Mouse (Mus musculus) spleen, embryonic (tissue): ENCODE results near the gene Pde3a.

ENCODE experiments used
- CTCF ChIA-PET: fragments of 350-600 bp; sonication (Branson Sonifier 250); formaldehyde crosslinking; loops from one replicate; lab custom pipeline; 2022; lab: Charles Lee

Gene Pde3a

DNA sequence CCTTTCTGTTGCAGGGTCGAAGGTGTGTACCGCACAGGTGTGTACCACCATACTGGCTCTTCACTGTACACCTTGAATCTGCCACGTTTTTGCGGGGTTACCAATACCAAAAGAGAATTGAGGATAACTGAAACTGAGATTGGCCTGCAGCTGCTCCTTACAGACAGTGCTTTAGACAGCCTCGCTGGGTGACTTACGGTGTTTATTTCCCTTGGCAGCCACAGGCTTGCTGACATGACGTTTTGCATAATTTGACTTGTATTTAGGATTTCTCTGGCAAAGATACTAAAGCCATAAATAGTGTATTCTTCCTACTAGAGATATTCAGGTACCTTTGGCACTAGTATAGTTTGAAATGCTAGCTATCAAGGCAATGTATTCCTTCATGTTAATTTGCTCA, 155.6 kb downstream of the Pde3a start:
- CTCF ChIA-PET, result no interaction called here

DNA sequence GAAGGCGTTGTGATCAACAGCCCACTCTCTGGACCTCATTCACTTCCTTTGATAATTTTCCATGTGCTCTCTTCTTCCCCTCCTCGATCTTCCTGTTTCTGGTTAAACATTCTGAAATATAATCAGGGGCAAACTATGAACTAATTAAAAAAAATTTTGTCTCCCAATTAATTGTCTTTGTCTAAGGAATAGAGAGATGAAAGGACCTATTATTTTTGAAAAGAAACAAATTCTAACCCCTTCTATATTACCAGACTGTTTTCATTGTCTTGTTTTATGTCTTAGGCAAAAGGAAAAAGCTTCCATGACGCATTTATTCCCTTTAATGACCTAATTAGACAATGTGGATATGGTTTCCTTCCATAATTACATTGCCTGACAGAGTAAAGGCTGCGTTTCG, 156.4 kb downstream of the Pde3a start:
- CTCF ChIA-PET, result no interaction called here

DNA sequence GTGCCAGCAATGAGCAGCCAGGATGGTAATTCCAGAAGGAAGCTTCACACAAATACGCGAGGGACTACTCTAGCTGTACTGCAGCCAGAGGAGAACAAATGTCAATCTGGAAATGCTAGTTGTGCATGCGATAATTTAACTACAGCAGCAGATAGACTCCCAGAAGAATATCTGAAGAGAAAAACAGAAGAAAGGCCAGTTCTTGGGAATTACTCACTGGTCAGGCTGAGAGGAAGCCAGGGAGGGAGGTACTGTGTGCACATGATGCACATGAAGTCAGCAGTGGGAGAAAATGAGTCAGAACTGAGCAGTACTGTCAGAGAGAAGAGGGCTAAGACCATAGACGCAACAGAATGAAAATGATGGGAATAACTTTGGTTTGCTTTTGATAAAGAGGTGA, 159.7 kb downstream of the Pde3a start:
- CTCF ChIA-PET, result no interaction called here

DNA sequence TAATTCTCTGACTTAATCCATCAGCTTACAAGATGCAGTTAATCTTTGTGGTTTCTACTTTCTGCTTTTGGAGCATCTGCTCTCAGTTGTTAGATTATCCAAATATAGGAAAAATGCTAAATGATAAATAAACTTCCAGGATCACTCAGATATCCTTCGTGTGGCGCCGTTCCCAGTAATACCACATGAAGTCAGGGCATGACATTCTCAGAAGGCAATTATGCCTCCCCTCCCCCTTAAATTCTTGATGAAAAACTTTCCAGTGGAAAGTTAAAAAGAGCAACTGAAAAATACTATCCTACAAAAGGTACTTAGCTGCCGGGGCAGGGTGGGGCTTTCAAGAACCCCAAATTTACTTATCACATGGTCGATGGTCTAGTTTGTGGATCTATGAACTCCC, 161.8 kb downstream of the Pde3a start:
- CTCF ChIA-PET, result no interaction called here

DNA sequence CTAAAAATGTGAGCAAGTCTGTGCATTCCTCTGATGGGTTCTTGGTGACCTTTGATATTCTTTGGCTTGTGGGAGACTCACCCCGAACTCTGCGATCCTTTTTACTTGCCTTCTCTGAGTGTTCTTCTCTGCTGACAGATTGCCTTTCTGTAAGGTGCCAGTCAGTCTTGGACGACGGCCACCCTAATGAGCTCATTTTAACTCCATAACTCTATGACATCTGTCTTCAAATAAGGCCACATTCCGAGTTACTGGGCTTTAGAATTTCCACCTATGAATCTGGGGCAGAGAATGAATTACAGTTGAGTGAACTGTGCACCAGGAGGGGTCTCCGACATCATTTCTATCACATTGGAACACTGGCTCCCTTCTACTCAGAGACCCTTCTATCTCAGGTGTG, 176.0 kb downstream of the Pde3a start:
- CTCF ChIA-PET, result no interaction called here

DNA sequence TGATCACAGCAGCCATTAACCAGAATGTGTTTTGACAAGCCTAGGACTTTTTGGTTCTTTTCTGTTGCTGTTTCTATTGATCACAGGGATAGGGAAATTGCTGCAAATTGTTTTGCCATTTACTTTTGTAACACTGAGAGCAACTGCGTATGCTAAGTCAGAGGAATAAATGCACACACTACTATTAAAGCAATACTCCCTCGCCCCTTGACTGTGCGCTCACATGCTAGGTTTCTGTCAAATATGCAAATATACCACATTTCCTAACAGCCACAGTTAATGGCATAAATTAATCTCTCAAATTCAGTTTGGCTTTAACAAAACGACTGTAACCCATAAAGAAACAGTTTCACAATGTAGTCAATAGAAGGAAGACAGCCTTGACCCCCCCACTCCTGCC, 179.5 kb downstream of the Pde3a start:
- CTCF ChIA-PET, result no interaction called here

DNA sequence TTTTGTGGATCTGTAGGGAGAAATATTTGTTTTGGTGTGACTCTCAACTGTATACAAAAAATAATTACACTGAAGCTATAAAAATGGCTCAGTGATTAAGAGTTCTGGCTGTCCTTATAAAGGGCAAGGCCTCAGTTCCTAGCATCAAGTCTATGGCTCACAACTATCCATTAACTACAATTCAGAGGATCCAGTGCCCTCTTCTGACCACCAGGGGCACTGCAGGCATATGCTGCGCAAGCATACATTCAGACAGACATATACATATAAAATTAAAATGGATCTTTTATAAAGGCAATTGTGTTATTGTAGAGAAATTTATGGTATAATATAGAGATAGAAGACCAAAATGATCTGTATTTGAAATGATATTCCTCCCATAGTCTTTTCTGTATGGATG, 181.1 kb downstream of the Pde3a start:
- CTCF ChIA-PET, result no interaction called here

DNA sequence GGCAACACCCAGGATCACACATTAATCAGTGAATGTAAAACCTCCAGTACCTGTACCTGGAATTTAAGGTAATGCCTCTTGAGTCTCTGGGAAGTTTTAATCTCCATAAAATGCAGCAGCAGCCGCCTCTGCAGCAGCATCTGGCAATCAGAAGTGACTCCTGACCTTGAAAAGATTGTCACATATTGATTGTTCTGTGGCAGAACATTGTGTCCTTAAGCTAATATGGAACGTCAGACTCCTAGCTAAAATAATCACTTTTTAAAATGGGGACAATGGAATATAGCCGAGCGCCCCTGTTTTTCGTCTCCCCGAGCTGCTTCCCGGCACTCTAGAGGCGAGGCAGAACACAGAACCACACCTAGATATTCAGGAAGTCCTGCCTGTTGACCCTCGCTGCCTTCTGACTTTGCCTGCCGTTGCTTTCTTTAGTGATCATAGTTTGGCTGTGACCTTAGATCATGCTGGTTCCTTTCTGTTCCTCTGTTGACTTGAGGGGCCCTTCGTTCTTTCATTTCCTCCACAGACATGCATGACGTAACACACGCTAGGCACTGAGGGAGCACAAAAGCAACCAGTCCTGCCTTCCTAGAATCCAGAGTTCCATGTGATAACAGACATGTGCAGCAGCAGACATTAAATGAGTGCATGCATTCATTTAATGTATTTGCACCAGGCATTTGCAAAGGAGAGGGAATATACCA, 183.4 kb downstream of the Pde3a start:
- CTCF ChIA-PET, result no interaction called here

DNA sequence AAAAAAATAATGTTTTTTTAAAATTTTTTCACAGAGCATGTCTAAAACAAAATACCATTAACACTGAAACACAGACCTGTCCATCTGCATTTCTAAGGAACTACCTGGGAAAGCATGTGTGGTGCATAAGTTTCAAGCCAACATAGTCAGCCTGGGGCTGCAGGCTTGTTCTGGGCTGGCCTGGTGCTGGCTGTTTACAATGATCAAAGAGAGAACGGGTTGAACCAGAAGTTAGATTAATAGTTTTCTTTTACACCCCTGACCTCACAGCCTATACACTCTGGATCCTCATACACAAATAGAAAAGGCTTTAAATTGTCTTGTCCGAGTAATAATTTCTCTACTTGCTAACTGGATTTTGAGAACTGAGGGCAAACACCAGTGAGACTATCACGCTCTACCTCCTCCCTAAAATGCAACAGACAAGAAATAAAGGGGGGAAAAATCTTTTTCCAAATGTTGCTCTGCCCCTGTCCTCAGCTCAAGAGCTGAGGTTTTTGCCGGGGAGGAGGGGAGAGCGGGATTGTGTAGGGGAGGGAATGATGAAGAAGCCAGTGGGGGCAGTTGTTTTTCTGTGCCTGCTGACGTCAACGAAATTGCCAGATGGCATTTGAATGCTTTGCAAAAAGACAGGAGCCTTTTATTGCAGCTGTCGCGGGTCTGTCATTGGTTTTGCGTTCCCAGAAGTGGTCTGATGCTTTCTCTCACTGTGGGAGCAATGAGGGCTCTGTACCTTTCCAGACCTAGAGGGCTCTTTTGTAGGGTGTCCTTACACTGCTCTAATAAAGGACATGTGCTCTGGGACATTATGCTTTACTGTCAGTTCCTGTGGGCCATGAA, 185.1 kb downstream of the Pde3a start:
- CTCF ChIA-PET, result no interaction called here

DNA sequence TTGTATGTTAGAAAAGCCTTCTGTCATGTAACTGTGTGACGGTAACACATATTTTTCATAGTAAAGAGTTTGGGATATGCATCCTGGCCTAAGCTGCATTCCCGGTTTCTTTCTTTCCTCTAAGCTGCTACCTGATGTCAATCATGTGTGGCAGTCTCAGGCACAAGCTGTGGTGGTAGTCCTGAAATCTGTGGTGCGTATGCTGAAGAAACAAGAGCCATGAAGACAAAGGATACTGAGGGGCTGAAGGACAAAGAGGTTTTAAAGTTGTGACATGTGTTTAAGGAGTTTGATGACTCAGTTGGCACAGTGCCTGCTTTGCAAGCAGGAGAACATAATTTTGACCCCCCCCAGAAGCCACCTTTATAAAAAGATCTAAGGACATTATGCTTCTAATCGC, 186.1 kb downstream of the Pde3a start:
- CTCF ChIA-PET, result no interaction called here

DNA sequence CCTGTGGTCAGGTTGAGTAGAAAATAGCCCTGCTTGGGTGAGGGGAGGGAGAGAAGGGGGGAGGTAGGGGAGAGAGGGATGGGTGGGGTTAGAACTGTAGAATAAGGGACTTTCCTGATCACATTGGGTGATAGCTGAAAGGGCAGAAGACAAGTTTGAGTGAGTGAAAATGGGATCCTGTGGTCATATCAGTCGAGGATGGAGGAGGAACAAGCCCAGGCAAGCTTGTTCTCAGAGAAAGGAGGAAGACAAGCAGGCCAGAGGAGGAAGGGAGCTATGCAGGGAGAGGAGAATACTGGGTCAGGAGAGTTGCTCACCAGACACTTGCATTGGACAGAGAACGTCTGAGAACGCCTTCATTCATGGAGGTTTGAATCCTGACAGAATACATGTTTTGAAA, 190.9 kb downstream of the Pde3a start:
- CTCF ChIA-PET, result interaction anchor here (0.6 kb wide), 1 partner anchor 1435 kb away, joined by 3 read pairs; no protein-coding TSS in a partner anchor

DNA sequence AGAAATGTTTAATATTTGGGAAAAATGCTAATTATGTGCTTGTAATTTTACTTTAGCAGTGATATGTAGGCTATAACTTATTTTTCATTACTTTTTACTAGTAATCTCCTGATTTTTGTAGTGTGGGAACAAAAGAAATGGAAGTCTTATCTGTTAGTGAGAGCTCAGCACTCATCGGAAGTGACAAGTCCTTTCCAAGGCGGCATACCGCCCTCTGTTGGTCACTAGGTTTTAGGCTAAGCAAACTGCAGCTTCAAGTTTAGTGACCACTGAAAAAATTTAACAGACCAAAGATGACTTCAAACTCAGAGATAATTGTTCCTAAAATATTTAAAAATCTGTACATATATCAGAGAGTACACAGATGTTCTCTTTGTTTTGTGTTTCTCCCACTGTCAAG, 198.5 kb downstream of the Pde3a start:
- CTCF ChIA-PET, result no interaction called here

DNA sequence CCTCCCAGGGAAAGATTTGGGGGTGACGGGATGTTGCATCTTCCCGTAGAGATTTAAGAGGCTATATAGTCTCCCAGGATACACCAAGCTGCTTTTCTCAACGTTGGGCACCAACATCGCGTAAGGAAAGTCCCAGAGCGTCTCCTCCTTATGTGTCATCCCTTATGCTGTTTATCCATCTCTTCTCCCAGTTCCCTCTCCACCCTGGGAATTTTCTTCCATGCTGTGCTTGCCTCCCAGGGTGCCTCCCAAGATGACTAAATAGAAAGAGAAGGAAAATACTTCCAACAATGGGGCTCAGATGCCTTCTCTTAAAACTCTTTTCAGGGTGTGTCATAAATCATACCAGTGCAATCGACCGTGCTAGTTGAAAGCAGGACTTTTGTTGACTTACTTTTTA, 199.8 kb downstream of the Pde3a start:
- CTCF ChIA-PET, result no interaction called here

DNA sequence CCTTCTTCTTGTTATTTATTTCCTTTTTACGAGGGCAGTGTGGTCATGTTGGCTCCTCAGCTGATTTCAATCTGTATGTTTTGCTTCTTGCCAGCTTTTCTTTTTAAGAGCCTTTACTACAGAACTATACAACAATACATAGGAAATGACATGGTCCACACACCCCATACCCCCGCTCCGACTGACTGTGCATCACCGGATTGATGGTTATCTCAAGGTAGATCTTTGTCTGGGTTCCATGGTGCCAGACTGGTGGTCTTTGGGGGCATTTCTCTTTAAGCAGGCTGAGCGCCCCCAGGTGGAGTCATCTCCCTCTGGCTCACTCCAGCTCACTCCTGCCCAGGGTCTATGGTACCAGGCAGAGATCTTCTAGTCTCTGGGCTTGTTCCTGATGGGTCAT, 206.3 kb downstream of the Pde3a start:
- CTCF ChIA-PET, result no interaction called here

DNA sequence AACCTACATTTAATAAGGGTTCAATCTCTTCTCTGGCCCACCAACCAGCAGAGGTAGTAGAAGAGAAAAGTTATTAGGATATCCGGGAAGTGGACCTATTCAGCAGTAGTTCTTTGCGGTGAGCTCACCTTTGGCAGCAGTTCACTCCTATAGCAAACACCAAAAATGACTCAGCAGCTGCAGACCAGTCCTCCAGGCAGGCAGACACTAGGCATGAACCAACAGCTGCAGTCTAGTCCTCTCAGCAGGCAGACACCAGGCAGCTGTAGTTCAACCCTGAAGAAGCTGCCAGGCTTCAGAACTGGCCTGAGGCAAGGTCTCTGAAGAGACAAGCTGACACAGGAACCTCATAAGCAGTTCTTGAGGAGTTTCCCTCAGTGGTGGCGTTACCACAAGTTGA, 207.5 kb downstream of the Pde3a start:
- CTCF ChIA-PET, result no interaction called here

DNA sequence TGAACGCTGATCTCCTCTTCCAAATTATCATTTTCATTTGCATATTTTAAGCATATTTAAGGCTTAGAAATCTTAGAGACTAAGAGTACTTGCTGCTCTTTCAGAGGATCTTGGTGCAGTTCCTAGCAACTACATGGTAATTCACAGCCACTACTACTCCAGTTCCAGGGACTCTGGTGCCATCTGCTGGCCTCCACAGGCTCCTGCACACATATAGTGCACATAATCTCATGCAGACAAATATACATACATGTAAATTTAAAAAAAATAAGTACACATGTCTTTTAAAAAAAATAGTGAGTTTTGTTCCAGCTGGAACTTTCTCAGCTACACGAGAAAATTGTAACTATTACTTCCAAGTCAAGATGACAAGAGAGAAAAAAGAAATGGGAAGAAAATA, 221.2 kb downstream of the Pde3a start:
- CTCF ChIA-PET, result no interaction called here

DNA sequence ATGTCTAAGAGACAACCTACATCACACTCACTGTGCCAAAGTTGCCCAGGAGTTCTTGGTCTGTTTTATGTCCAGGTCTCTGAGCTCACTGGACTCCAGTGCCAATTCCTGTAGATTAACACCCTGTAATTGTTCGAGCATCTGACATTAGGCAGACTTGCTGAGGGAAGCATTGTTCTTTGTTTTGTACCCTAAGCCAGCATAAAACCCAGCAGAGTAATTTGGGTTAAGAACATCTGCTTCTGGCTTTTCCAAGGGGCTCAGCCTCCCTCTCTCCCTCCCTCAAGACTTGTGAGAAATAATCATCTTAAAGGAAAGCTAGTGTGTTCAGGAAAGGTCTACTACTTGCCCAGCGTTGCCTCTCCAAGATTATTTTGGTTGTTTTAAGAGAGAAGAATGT, 225.2 kb downstream of the Pde3a start:
- CTCF ChIA-PET, result no interaction called here

DNA sequence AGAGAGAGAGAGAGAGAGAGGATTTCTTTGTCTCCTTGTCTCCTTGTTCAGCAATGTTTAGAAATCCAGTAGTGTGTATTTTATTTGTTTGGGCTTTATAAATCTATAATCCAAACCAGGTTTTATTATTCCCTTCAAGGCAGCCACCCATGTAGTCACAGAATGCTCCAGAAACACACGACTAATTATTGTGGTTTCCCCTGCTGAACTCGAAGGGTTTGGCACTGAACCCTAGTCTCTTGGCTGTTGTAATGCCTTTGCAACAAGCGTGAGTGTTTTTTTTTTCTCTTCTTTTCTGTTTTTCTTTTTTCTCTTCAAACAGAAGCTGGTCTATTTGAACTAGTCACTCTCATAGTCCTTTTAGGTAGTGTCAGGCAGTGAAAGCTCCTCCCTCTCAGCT, 225.6 kb downstream of the Pde3a start:
- CTCF ChIA-PET, result no interaction called here

DNA sequence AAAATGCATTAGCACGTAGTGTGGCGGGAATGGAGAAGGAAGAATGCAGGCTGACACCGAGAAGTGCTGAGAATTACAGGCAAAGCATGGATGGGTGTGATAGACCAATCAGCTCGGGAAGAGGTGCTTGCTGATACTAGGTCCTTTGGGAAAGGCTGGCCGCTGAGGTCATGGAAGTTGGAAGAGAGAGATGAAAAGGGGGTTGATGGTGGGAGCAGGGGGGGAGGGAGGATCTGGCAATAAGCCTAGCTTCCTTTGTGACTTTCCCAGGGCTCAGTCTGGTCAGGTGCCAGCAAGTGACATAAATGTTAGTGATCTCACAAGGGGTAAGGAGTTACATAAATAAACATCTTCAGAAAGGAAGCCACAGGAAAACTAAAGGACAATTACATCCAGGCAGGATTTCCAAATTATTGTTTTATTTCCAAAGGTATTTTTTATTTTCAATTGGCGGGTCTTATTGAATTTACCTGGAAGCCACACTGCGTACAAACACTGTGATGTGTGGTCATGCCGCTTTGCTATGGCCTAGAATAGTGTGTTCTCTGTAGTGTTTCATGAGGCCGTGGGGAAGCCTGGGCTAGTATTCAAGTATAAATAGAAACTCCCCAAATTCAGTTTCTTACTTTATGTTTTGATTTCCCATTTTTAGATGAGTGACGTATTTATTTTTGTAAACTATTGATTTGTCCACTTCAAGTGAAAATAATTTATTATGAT, 236.4 kb downstream of the Pde3a start:
- CTCF ChIA-PET, result no interaction called here

DNA sequence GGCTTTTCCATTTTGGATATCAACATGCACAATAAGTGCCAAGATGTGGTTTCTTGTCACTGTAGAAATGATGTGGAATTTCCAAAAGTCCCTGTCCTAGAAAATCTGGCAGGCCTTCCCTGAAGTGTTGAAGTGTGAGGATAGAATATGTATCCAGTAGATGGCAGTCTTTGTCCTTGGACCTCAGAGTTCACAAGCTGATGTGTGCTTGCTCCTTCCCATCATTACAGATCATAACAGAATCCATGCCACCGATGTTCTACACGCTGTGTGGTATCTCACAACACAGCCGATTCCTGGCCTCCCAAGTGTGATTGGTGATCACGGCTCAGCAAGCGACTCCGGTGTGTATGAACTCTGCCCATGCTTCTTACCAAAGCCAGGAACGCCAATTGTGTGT, 238.2 kb downstream of the Pde3a start:
- CTCF ChIA-PET, result no interaction called here

DNA sequence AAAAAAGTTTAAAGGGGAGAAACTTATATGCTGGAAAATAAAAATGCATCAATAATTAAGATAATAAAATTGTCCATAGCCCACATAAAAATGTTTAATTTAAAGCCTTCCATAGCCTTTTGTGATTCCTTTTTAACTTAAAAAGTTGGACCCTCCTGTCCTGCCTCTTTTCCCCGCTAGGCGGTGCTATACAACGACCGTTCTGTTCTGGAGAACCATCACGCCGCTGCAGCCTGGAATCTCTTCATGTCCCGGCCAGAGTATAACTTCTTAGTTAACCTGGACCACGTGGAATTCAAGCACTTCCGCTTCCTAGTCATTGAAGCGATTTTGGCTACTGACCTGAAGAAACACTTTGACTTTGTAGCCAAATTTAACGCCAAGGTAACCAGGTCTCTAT, 239.6 kb downstream of the Pde3a start:
- CTCF ChIA-PET, result no interaction called here

DNA sequence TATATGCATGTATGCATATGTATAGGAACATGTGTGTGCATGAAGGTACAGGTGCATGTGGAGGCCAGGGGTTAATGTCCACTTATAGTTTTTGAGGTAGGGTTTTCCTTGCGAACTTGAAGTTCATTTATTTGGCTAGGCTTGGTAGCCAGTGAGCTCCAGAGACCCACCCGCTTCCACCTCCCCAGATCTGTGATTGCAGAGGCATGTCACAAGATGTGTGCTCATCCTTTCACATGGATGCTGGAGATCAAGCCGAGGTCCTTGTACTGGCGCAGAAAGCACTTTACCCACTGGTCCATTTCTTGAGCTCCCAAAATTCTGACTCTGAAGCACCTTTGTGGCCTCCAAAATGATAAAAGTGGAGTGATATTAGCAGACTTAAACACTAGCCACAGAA, 245.8 kb downstream of the Pde3a start:
- CTCF ChIA-PET, result no interaction called here
